Mouse (Mus musculus) ES-E14 (cell line): ENCODE data around the gene Ppil1. TPM values are rescaled to one million over a fixed set of nuclear protein-coding genes. Genes with fewer than 3 reads are reported as not detected.

ENCODE experiments used
- DNase-seq: peaks from one replicate; pipeline ENCODE4 v3.0.0-alpha.2; 2013; ENCODE audit warnings: low read depth, low spot score
- H3K27ac ChIP-seq: 2 replicates; pipeline ENCODE4 v1.5.1; 2012; ENCODE audit warnings: low read depth, mild to moderate bottlenecking, low read length, moderate library complexity, mixed read lengths; ENCODE audit not compliant: poor library complexity, insufficient read depth, severe bottlenecking
- H3K36me3 ChIP-seq: 2 replicates; pipeline ENCODE4 v1.6.1; 2012; ENCODE audit warnings: mild to moderate bottlenecking, low read length, moderate library complexity, mixed read lengths; ENCODE audit not compliant: control insufficient read depth, poor library complexity, insufficient read depth, severe bottlenecking
- H3K4me1 ChIP-seq, 2 experiments: fragments of 150-350 bp in 1 of 2; sonication (generic) in 1 of 2; 2 replicates each; pipeline ENCODE4 v1.6.1; 2012; ENCODE audit warnings: low read length in 2 of 2, mild to moderate bottlenecking in 1 of 2, mixed read lengths in 1 of 2; ENCODE audit not compliant: control insufficient read depth in 2 of 2, insufficient read depth in 2 of 2, poor library complexity in 1 of 2
- H3K4me3 ChIP-seq, 2 experiments: fragments of 150-350 bp in 1 of 2; sonication (generic) in 1 of 2; 2 replicates each; pipeline ENCODE4 v1.5.1; 2012; ENCODE audit warnings: low read length in 2 of 2, low read depth in 1 of 2, mild to moderate bottlenecking in 1 of 2, mixed read lengths in 1 of 2; ENCODE audit not compliant: insufficient read depth in 1 of 2, poor library complexity in 1 of 2, severe bottlenecking in 1 of 2
- H3K9ac ChIP-seq: 2 replicates; pipeline ENCODE4 v1.6.1; 2012; ENCODE audit warnings: low read depth, mild to moderate bottlenecking, low read length, mixed read lengths; ENCODE audit not compliant: poor library complexity, insufficient read depth, severe bottlenecking
- H3K9me3 ChIP-seq: fragments of 150-350 bp; sonication (generic); 2 replicates; pipeline ENCODE4 v1.6.1; 2012; ENCODE audit warnings: low read depth, mild to moderate bottlenecking, low read length; ENCODE audit not compliant: control insufficient read depth, insufficient read depth
- CHD2 ChIP-seq: IDR thresholded peaks from 2 replicates; pipeline ENCODE4 v1.6.1; 2014; ENCODE audit warnings: mild to moderate bottlenecking, low read depth, low read length, inconsistent platforms
- HCFC1 ChIP-seq: IDR thresholded peaks from 2 replicates; pipeline ENCODE4 v1.6.1; 2012; ENCODE audit warnings: low read length, inconsistent platforms, borderline replicate concordance; ENCODE audit not compliant: insufficient read depth
- MAFK ChIP-seq: IDR thresholded peaks from 2 replicates; pipeline ENCODE4 v1.6.1; 2014; ENCODE audit warnings: mild to moderate bottlenecking, low read depth, low read length, inconsistent platforms; ENCODE audit not compliant: insufficient read depth
- ZC3H11A ChIP-seq: IDR thresholded peaks from 2 replicates; pipeline ENCODE4 v1.6.1; 2012; ENCODE audit warnings: low read depth, mild to moderate bottlenecking, inconsistent platforms, low read length, borderline replicate concordance
- ZNF384 ChIP-seq: IDR thresholded peaks from 2 replicates; pipeline ENCODE4 v1.6.1; 2012; ENCODE audit warnings: low read depth, low read length, inconsistent platforms
- in situ Hi-C, 2 experiments: fragments of 600-800 bp; cut with MboI; formaldehyde crosslinking; loops; one replicate each; pipeline ENCODE4 v1.15.1; 2025; ENCODE audit warnings: low sequenced_read_pairs in 2 of 2, inconsistent platforms in 1 of 2; ENCODE audit not compliant: unreplicated experiment in 2 of 2
- total RNA-seq: library from RNA; depleted of rRNA; stranded (reverse); fragments of 300-350 nt; gene quantifications from 2 replicates; pipeline ENCODE4 v1.2.3, GENCODE M21; 2012

Ppil1 gene
- total RNA-seq, 1 experiment: 157 TPM

DNA sequence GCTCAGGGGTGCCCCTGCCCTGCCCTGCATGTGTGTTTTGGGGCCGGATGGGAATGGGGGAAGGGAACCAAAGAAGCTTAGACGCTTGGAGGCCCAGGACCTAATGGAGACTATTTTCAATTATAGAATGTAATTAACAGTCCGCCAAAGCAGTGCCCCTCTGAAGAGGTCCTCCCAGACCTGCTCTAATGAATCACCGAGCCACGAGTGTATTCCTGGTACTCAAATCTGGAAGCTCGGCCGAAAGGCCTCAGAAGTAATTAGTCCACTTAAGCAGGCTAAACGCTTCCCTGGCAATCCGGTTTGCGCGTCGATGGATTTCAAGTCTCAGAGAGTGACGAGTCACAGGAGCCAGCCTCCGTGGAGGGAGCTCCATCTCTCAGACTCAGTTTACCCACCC, 43.4 kb downstream of the Ppil1 start:
- TF ChIP-seq ZC3H11A: no peak
- TF ChIP-seq MAFK: no peak
- TF ChIP-seq ZNF384: no peak
- no peak for TF ChIP-seq HCFC1
- TF ChIP-seq CHD2: no peak
- no peak overlapping the region for H3K4me3 ChIP-seq
- H3K9me3 ChIP-seq: no peaks in the 10 kb centered on the region
- H3K4me1 ChIP-seq: no peaks in the 10 kb centered on the region
- DNase-seq: no peak
- no peaks in the 10 kb centered on the region for H3K36me3 ChIP-seq
- in situ Hi-C loops: no loop called here
- no peak overlapping the region for H3K27ac ChIP-seq
- H3K9ac ChIP-seq: no peak overlapping the region

DNA sequence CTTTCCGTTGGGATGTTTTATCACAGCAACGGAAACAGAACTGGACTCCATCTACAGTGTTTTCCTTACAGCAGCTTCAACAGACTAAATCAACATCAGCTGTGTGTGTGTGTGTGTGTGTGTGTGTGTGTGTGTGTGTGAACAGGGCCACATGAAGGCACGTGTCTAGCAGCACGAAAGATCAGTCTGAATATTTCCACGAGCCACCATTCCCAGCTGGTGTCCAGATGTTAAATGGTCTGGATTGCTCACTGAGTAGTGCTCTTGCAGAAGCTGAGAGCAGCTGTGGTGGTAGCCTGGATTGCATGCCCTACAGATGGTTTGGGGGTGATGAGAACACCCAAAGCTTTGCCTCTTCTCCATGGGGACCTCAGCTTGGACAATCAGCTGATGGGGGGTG, 46.0 kb downstream of the Ppil1 start:
- no peak for TF ChIP-seq HCFC1
- no peak for TF ChIP-seq ZC3H11A
- Histone ChIP-seq H3K27ac (no peak overlapping the region), H3K4me3 (no peak overlapping the region), H3K9ac (no peak overlapping the region), H3K9me3 (no peaks in the 10 kb centered on the region), H3K36me3 (no peaks in the 10 kb centered on the region), H3K4me1 (peaks cover 0 to 17% of the 10 kb centered on the region in 2 experiments; a peak in 3 of 4 replicates)
- in situ Hi-C loops: no loop called here
- DNase-seq: no peak

DNA sequence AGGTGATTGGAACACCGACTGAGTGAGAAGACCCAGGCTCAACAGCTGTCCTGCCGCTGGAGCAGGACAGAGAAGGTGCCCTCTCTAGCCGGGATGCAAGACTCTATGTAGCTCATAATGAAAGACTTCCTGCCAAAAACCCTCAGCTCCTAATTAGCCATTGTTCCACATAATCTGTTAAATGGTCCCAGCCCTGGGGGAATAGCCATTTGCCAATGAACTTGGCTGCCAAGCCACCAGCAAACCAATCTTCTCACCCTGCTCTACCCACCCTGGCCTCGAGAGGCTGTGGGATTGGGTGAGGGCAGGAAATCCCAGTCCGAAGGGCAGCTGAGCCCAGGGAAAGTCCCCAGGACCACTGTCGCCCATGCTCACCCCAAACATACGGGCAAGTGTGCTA, 47.9 kb downstream of the Ppil1 start:
- TF ChIP-seq CHD2 (no peak), HCFC1 (no peak), MAFK (no peak), ZNF384 (no peak), ZC3H11A (no peak)

DNA sequence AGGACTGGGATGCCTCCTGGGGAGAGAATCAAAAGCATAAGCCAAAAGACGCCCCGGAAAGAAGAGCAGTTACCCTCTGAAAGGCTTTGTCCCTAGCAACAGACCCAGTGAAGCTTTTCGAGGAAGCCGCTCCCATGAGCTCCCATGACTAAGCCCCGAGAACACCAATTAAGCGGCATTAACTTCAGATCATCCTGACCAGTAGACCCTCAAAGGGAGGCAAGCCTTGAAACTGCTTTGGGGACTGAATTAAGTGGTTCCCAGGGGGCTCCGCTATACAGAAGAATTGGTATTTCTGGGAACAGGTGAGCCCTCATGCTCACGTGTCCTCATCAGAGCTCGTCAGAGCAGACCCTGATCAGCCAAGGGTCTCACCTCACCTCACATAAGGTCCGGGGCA, 49.3 kb downstream of the Ppil1 start:
- Histone ChIP-seq H3K4me1 (peaks cover 0 to 33% of the 10 kb centered on the region in 2 experiments; a peak in 3 of 4 replicates), H3K36me3 (no peaks in the 10 kb centered on the region), H3K27ac (no peak overlapping the region), H3K9me3 (no peaks in the 10 kb centered on the region), H3K9ac (no peak overlapping the region), H3K4me3 (no peak overlapping the region)
- in situ Hi-C loops: no loop called here
- DNase-seq: no peak
- TF ChIP-seq CHD2 (no peak), ZC3H11A (no peak), MAFK (no peak), HCFC1 (no peak), ZNF384 (no peak)

More for the DNA sequence above, 47.9 kb downstream of the Ppil1 start:
- Histone ChIP-seq H3K36me3 (no peaks in the 10 kb centered on the region), H3K4me1 (peaks cover 0 to 28% of the 10 kb centered on the region in 2 experiments; a peak in 3 of 4 replicates), H3K9me3 (no peaks in the 10 kb centered on the region), H3K27ac (no peak overlapping the region), H3K9ac (no peak overlapping the region), H3K4me3 (no peak overlapping the region)
- DNase-seq: no peak
- in situ Hi-C loops: no loop called here

DNA sequence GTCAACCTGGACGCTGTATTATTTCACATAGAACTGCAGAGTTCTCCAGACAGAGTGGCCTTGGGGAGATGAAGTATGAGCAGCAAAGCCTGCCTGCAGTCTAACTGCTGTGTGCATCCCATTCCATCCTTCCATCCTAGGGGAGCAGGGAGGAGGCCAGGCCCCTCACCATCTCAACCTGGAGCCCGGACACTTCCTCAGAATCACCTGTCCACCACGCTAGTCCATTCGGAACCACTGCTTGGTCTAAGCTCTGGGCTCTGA, 49.9 kb downstream of the Ppil1 start:
- H3K36me3 ChIP-seq: no peaks in the 10 kb centered on the region
- in situ Hi-C loops: no loop called here
- DNase-seq: no peak
- H3K4me3 ChIP-seq: no peak overlapping the region
- no peak overlapping the region for H3K27ac ChIP-seq
- TF ChIP-seq HCFC1: no peak
- TF ChIP-seq ZNF384: no peak
- TF ChIP-seq MAFK: no peak
- no peak for TF ChIP-seq ZC3H11A
- no peak for TF ChIP-seq CHD2
- H3K4me1 ChIP-seq: peaks cover 0 to 33% of the 10 kb centered on the region in 2 experiments; a peak in 3 of 4 replicates
- no peaks in the 10 kb centered on the region for H3K9me3 ChIP-seq
- H3K9ac ChIP-seq: no peak overlapping the region
